Mouse (Mus musculus): ENCODE measurements around the gene Ppil2.

The Ppil2 gene

GRCm38 (mm10) chr16:17102630-17103220 is 8.3 kb downstream of the Ppil2 start:
- DNase-seq (ENCODE audit: low read depth, low spot score): no peak

GRCm38 (mm10) chr16:17096938-17097337 is 14.1 kb downstream of the Ppil2 start:
- DNase-seq (ENCODE audit: low read depth, low spot score): no peak

GRCm38 (mm10) chr16:17088346-17088745 is 22.7 kb downstream of the Ppil2 start:
- DNase-seq (ENCODE audit: low read depth, low spot score): no peak

- DNase-seq (ENCODE audit: low read depth, low spot score): no peak
Measured at GRCm38 (mm10) chr16:17086669-17087193, 24.3 kb downstream of the Ppil2 start.

GRCm38 (mm10) chr16:17086241-17086640 is 24.8 kb downstream of the Ppil2 start:
- DNase-seq (ENCODE audit: low read depth, low spot score): no peak

GRCm38 (mm10) chr16:17085636-17086035 is 25.4 kb downstream of the Ppil2 start:
- no peak for DNase-seq (ENCODE audit: low read depth, low spot score)

GRCm38 (mm10) chr16:17082121-17082792 is 28.8 kb downstream of the Ppil2 start:
- DNase-seq (ENCODE audit: low read depth, low spot score): no peak

GRCm38 (mm10) chr16:17078101-17078500 is 33.0 kb downstream of the Ppil2 start:
- no peak for DNase-seq (ENCODE audit: low read depth, low spot score)

- DNase-seq (ENCODE audit: low read depth, low spot score): peak; percentile 28
Measured at GRCm38 (mm10) chr16:17076869-17077268, 34.2 kb downstream of the Ppil2 start.

- peak; percentile 70 for DNase-seq (ENCODE audit: low read depth, low spot score)
Measured at GRCm38 (mm10) chr16:17076301-17076700, 34.8 kb downstream of the Ppil2 start.

- DNase-seq (ENCODE audit: low read depth, low spot score): no peak
Measured at GRCm38 (mm10) chr16:17073000-17073399, 38.1 kb downstream of the Ppil2 start.

- DNase-seq (ENCODE audit: low read depth, low spot score): no peak
Measured at GRCm38 (mm10) chr16:17070716-17071115, 40.3 kb downstream of the Ppil2 start.

GRCm38 (mm10) chr16:17069511-17070443 is 41.3 kb downstream of the Ppil2 start, which contains the start of gene Ypel1:
Gene Ypel1, plus strand, starts transcription at chr16:17069696.
- peak; percentile 79 for DNase-seq (ENCODE audit: low read depth, low spot score)

GRCm38 (mm10) chr16:17067552-17067951 is 43.5 kb downstream of the Ppil2 start:
- no peak for DNase-seq (ENCODE audit: low read depth, low spot score)

GRCm38 (mm10) chr16:17062338-17062737 is 48.7 kb downstream of the Ppil2 start:
- DNase-seq (ENCODE audit: low read depth, low spot score): no peak

GRCm38 (mm10) chr16:17055584-17055983 is 55.5 kb downstream of the Ppil2 start:
- no peak for DNase-seq (ENCODE audit: low read depth, low spot score)

- DNase-seq (ENCODE audit: low read depth, low spot score): no peak
Measured at GRCm38 (mm10) chr16:17053903-17054302, 57.2 kb downstream of the Ppil2 start.

GRCm38 (mm10) chr16:17052087-17052486 is 59.0 kb downstream of the Ppil2 start:
- DNase-seq (ENCODE audit: low read depth, low spot score): no peak

GRCm38 (mm10) chr16:17049886-17050285 is 61.2 kb downstream of the Ppil2 start:
- no peak for DNase-seq (ENCODE audit: low read depth, low spot score)

- no peak for DNase-seq (ENCODE audit: low read depth, low spot score)
Measured at GRCm38 (mm10) chr16:17045287-17045686, 65.8 kb downstream of the Ppil2 start.

GRCm38 (mm10) chr16:17044320-17044719 is 66.7 kb downstream of the Ppil2 start:
- no peak for DNase-seq (ENCODE audit: low read depth, low spot score)

- no peak for DNase-seq (ENCODE audit: low read depth, low spot score)
Measured at GRCm38 (mm10) chr16:17041417-17041816, 69.6 kb downstream of the Ppil2 start.
